Mouse (Mus musculus): ENCODE results near the gene Cldn13.

GRCm38 (mm10) chr5:134932903-134933276 lies 17.6 kb upstream of the Cldn13 start:
- TF ChIP-seq POLR2A (IDR thresholded peaks at IDR 0.05; ENCODE audit: control insufficient read depth, low read depth, low read length) (no peak), CTCF (IDR thresholded peaks at IDR 0.05; ENCODE audit: control insufficient read depth, insufficient read depth, insufficient replicate concordance, low read depth, low read length) (no peak)
